Mouse (Mus musculus): Measurements from ENCODE around the gene Cyp2d11. TPM values are rescaled to one million over a fixed set of nuclear protein-coding genes. Genes with fewer than 3 reads are reported as not detected.
A peak's percentile ranks its signal among the peaks of the same experiment; 100 is the strongest.
"Not testable (repeated sequence)": the region's sequence is repeated elsewhere in the genome, so short reads cannot be mapped to it uniquely, and the experiment has no call there.

Cyp2d11 gene
- polyA plus RNA-seq, 1 experiment from 2014 or later, result not detected

- Histone ChIP-seq H3K27me3 (ENCODE audit: control insufficient read depth, insufficient read depth, low read length) (no peaks in the 10 kb centered on the region), H3K9ac (ENCODE audit: low read length) (no peak overlapping the region), H3K4me3 (ENCODE audit: low read depth, low read length) (no peak overlapping the region), H3K27ac (ENCODE audit: low read depth, low read length) (no peak overlapping the region), H3K9me3 (ENCODE audit: control insufficient read depth, low read length) (no peaks in the 10 kb centered on the region), H3K36me3 (ENCODE audit: control insufficient read depth, insufficient read depth, low read length) (no peaks in the 10 kb centered on the region), H3K4me1 (replicated peaks; ENCODE audit: control insufficient read depth, insufficient read depth, low read length) (no peaks in the 10 kb centered on the region), H3K4me2 (ENCODE audit: low read depth, low read length, severe bottlenecking) (no peak overlapping the region)
- ATAC-seq (replicated peaks; ENCODE audit: low FRiP score) (no peak), DNase-seq (ENCODE audit: low spot score) (no peak)
- 91% methylated on average over 4 of the region's 4 CpGs for WGBS
These were observed 25.7 kb downstream of the Cyp2d11 start for GRCm38 (mm10) chr15:82368146-82368545.

- WGBS, result 14% methylated on average over 6 of the region's 9 CpGs
- H3K27me3 ChIP-seq (ENCODE audit: control insufficient read depth, insufficient read depth, low read length); DNase-seq (ENCODE audit: low spot score); H3K4me2 ChIP-seq (ENCODE audit: low read depth, low read length, severe bottlenecking); H3K4me1 ChIP-seq (replicated peaks; ENCODE audit: control insufficient read depth, insufficient read depth, low read length); H3K27ac ChIP-seq (ENCODE audit: low read depth, low read length); H3K36me3 ChIP-seq (ENCODE audit: control insufficient read depth, insufficient read depth, low read length); ATAC-seq (replicated peaks; ENCODE audit: low FRiP score); H3K9ac ChIP-seq (ENCODE audit: low read length); H3K9me3 ChIP-seq (ENCODE audit: control insufficient read depth, low read length); H3K4me3 ChIP-seq (ENCODE audit: low read depth, low read length): not testable (repeated sequence)
These were observed 29.3 kb downstream of the Cyp2d11 start for GRCm38 (mm10) chr15:82364561-82364960.

- not testable (repeated sequence) for H3K36me3 ChIP-seq (ENCODE audit: control insufficient read depth, insufficient read depth, low read length); H3K9ac ChIP-seq (ENCODE audit: low read length); H3K27me3 ChIP-seq (ENCODE audit: control insufficient read depth, insufficient read depth, low read length); H3K4me2 ChIP-seq (ENCODE audit: low read depth, low read length, severe bottlenecking); H3K27ac ChIP-seq (ENCODE audit: low read depth, low read length); H3K4me3 ChIP-seq (ENCODE audit: low read depth, low read length); H3K9me3 ChIP-seq (ENCODE audit: control insufficient read depth, low read length); DNase-seq (ENCODE audit: low spot score); ATAC-seq (replicated peaks; ENCODE audit: low FRiP score); H3K4me1 ChIP-seq (replicated peaks; ENCODE audit: control insufficient read depth, insufficient read depth, low read length)
- WGBS, result 87% methylated on average over 7 of the region's 12 CpGs
These were observed 30.0 kb downstream of the Cyp2d11 start for GRCm38 (mm10) chr15:82363801-82364200.

GRCm38 (mm10) chr15:82362234-82362633 lies 31.6 kb downstream of the Cyp2d11 start:
- ATAC-seq (replicated peaks; ENCODE audit: low FRiP score), result no peak

GRCm38 (mm10) chr15:82361459-82362018 lies 32.3 kb downstream of the Cyp2d11 start:
- Histone ChIP-seq H3K27me3 (ENCODE audit: control insufficient read depth, insufficient read depth, low read length) (no peaks in the 10 kb centered on the region), H3K36me3 (ENCODE audit: control insufficient read depth, insufficient read depth, low read length) (no peaks in the 10 kb centered on the region), H3K4me1 (replicated peaks; ENCODE audit: control insufficient read depth, insufficient read depth, low read length) (no peaks in the 10 kb centered on the region), H3K4me3 (ENCODE audit: low read depth, low read length) (no peak overlapping the region), H3K27ac (ENCODE audit: low read depth, low read length) (no peak overlapping the region), H3K9me3 (ENCODE audit: control insufficient read depth, low read length) (no peaks in the 10 kb centered on the region), H3K9ac (ENCODE audit: low read length) (no peak overlapping the region), H3K4me2 (ENCODE audit: low read depth, low read length, severe bottlenecking) (no peak overlapping the region)
- 78% methylated on average over 11 of the region's 11 CpGs for WGBS
- DNase-seq (ENCODE audit: low spot score), result peak; percentile 41
- no peak for ATAC-seq (replicated peaks; ENCODE audit: low FRiP score)

More at GRCm38 (mm10) chr15:82362234-82362633, 31.6 kb downstream of the Cyp2d11 start:
- no peaks in the 10 kb centered on the region for H3K27me3 ChIP-seq (ENCODE audit: control insufficient read depth, insufficient read depth, low read length)
- H3K4me3 ChIP-seq (ENCODE audit: low read depth, low read length), result no peak overlapping the region
- H3K27ac ChIP-seq (ENCODE audit: low read depth, low read length), result no peak overlapping the region
- H3K4me1 ChIP-seq (replicated peaks; ENCODE audit: control insufficient read depth, insufficient read depth, low read length), result no peaks in the 10 kb centered on the region
- WGBS, result 87% methylated on average over 3 of the region's 4 CpGs
- DNase-seq (ENCODE audit: low spot score), result peak; percentile 10
- no peak overlapping the region for H3K4me2 ChIP-seq (ENCODE audit: low read depth, low read length, severe bottlenecking)
- no peak overlapping the region for H3K9ac ChIP-seq (ENCODE audit: low read length)
- H3K36me3 ChIP-seq (ENCODE audit: control insufficient read depth, insufficient read depth, low read length), result no peaks in the 10 kb centered on the region
- H3K9me3 ChIP-seq (ENCODE audit: control insufficient read depth, low read length), result no peaks in the 10 kb centered on the region

GRCm38 (mm10) chr15:82358431-82359260 lies 35.2 kb downstream of the Cyp2d11 start:
- Histone ChIP-seq H3K36me3 (ENCODE audit: control insufficient read depth, insufficient read depth, low read length) (no peaks in the 10 kb centered on the region), H3K4me1 (replicated peaks; ENCODE audit: control insufficient read depth, insufficient read depth, low read length) (0 out of 2 replicates have a peak, but pooled peaks cover 2% of the 10 kb centered on the region), H3K27ac (ENCODE audit: low read depth, low read length) (no peak overlapping the region), H3K4me3 (ENCODE audit: low read depth, low read length) (no peak overlapping the region), H3K9me3 (ENCODE audit: control insufficient read depth, low read length) (no peaks in the 10 kb centered on the region), H3K9ac (ENCODE audit: low read length) (no peak overlapping the region), H3K4me2 (ENCODE audit: low read depth, low read length, severe bottlenecking) (no peak overlapping the region), H3K27me3 (ENCODE audit: control insufficient read depth, insufficient read depth, low read length) (no peaks in the 10 kb centered on the region)
- ATAC-seq (replicated peaks; ENCODE audit: low FRiP score) (no peak), DNase-seq (ENCODE audit: low spot score) (peak; percentile 49)
- 67% methylated on average over 22 of the region's 22 CpGs for WGBS

- Histone ChIP-seq H3K9me3 (ENCODE audit: control insufficient read depth, low read length) (no peaks in the 10 kb centered on the region), H3K4me1 (replicated peaks; ENCODE audit: control insufficient read depth, insufficient read depth, low read length) (peaks cover 5% of the 10 kb centered on the region; the same call in 1 of the 2 replicates), H3K9ac (ENCODE audit: low read length) (peak within 1 kb of the TSS; percentile 95), H3K27me3 (ENCODE audit: control insufficient read depth, insufficient read depth, low read length) (no peaks in the 10 kb centered on the region), H3K4me3 (ENCODE audit: low read depth, low read length) (peak within 1 kb of the TSS; percentile 94), H3K36me3 (ENCODE audit: control insufficient read depth, insufficient read depth, low read length) (peaks cover 4% of the 10 kb centered on the region; the same call in 1 of the 2 replicates), H3K27ac (ENCODE audit: low read depth, low read length) (peak within 1 kb of the TSS; percentile 19; the same call in 1 of the 2 replicates), H3K4me2 (ENCODE audit: low read depth, low read length, severe bottlenecking) (peak within 1 kb of the TSS; percentile 81)
- DNase-seq (ENCODE audit: low spot score) (peak; percentile 99), ATAC-seq (replicated peaks; ENCODE audit: low FRiP score) (peak; percentile 99)
- 2% methylated on average over 57 of the region's 57 CpGs for WGBS
These were observed 39.5 kb downstream of the Cyp2d11 start, which contains the start of gene Ndufa6 for GRCm38 (mm10) chr15:82354126-82354945. Gene Ndufa6, minus strand, starts transcription at chr15:82354322.

GRCm38 (mm10) chr15:82353745-82354113 lies 40.1 kb downstream of the Cyp2d11 start:
- peak overlapping the region; percentile 94 for H3K4me3 ChIP-seq (ENCODE audit: low read depth, low read length)
- H3K27ac ChIP-seq (ENCODE audit: low read depth, low read length), result 0 out of 2 replicates have a peak overlapping the region, but pooled peaks have one; percentile 18
- peaks cover 5% of the 10 kb centered on the region; the same call in 1 of the 2 replicates for H3K4me1 ChIP-seq (replicated peaks; ENCODE audit: control insufficient read depth, insufficient read depth, low read length)
- ATAC-seq (replicated peaks; ENCODE audit: low FRiP score) (no peak; the same call in 1 of the 2 replicates), DNase-seq (ENCODE audit: low spot score) (no peak)
- peak overlapping the region; percentile 95 for H3K9ac ChIP-seq (ENCODE audit: low read length)
- no peaks in the 10 kb centered on the region for H3K9me3 ChIP-seq (ENCODE audit: control insufficient read depth, low read length)
- no peaks in the 10 kb centered on the region for H3K27me3 ChIP-seq (ENCODE audit: control insufficient read depth, insufficient read depth, low read length)
- H3K4me2 ChIP-seq (ENCODE audit: low read depth, low read length, severe bottlenecking), result peak overlapping the region; percentile 81
- WGBS, result 0% methylated on average over 23 of the region's 23 CpGs
- H3K36me3 ChIP-seq (ENCODE audit: control insufficient read depth, insufficient read depth, low read length), result peaks cover 7% of the 10 kb centered on the region; the same call in 1 of the 2 replicates
